Mouse (Mus musculus): ENCODE measurements at regions not wholly inside any gene's neighbourhood (a gene's known extent, or its start where the extent isn't known, plus 50 kb on each side); places are given as distances from the start of the nearest gene placed in this dataset.

- no peaks in the 10 kb centered on the region for H3K27me3 ChIP-seq (ENCODE audit: control insufficient read depth, insufficient read depth, low read length)
- DNase-seq (ENCODE audit: low spot score) (no peak), ATAC-seq (ENCODE audit: insufficient read depth, low read depth) (no peak)
- H3K4me3 ChIP-seq (ENCODE audit: low read depth, low read length), result no peak overlapping the region
- TF ChIP-seq CTCF (IDR thresholded peaks at IDR 0.05; ENCODE audit: low read depth), result no peak
- no peak for TF ChIP-seq EP300 (IDR thresholded peaks at IDR 0.05; ENCODE audit: low read depth)
- WGBS, result 82% methylated on average over 1 of the region's 1 CpGs
- peaks cover 49% of the 10 kb centered on the region for H3K4me1 ChIP-seq (ENCODE audit: control insufficient read depth, insufficient read depth)
- no peak overlapping the region for H3K27ac ChIP-seq (ENCODE audit: low read depth)
- H3K9me3 ChIP-seq (replicated peaks; ENCODE audit: control insufficient read depth, low read length), result no peaks in the 10 kb centered on the region
- no peak overlapping the region for H3K9ac ChIP-seq (replicated peaks; ENCODE audit: low read depth, low read length)
- H3K4me2 ChIP-seq (ENCODE audit: low read depth, low read length), result no peak overlapping the region
- no peaks in the 10 kb centered on the region for H3K36me3 ChIP-seq (replicated peaks; ENCODE audit: control insufficient read depth, insufficient read depth, low read length)
These were observed 85.2 kb upstream of the Mef2a start for GRCm38 (mm10) chr7:67457898-67458297.

GRCm38 (mm10) chr7:67456015-67456414 lies 83.4 kb upstream of the Mef2a start:
- H3K9ac ChIP-seq (replicated peaks; ENCODE audit: low read depth, low read length), result no peak overlapping the region
- DNase-seq (ENCODE audit: low spot score), result no peak
- H3K4me2 ChIP-seq (ENCODE audit: low read depth, low read length), result no peak overlapping the region
- no peaks in the 10 kb centered on the region for H3K9me3 ChIP-seq (replicated peaks; ENCODE audit: control insufficient read depth, low read length)
- H3K4me3 ChIP-seq (ENCODE audit: low read depth, low read length), result no peak overlapping the region
- ATAC-seq (ENCODE audit: insufficient read depth, low read depth), result no peak
- 90% methylated on average over 4 of the region's 4 CpGs for WGBS
- no peaks in the 10 kb centered on the region for H3K36me3 ChIP-seq (replicated peaks; ENCODE audit: control insufficient read depth, insufficient read depth, low read length)
- H3K4me1 ChIP-seq (ENCODE audit: control insufficient read depth, insufficient read depth), result peaks cover 34% of the 10 kb centered on the region
- H3K27me3 ChIP-seq (ENCODE audit: control insufficient read depth, insufficient read depth, low read length), result no peaks in the 10 kb centered on the region
- TF ChIP-seq CTCF (IDR thresholded peaks at IDR 0.05; ENCODE audit: low read depth), result no peak
- TF ChIP-seq EP300 (IDR thresholded peaks at IDR 0.05; ENCODE audit: low read depth), result no peak
- no peak overlapping the region for H3K27ac ChIP-seq (ENCODE audit: low read depth)

- no peak for TF ChIP-seq EP300 (IDR thresholded peaks at IDR 0.05; ENCODE audit: low read depth)
- no peak; the same call in 1 of the 2 replicates for TF ChIP-seq CTCF (IDR thresholded peaks at IDR 0.05; ENCODE audit: low read depth)
- Histone ChIP-seq H3K9ac (replicated peaks; ENCODE audit: low read depth, low read length) (no peak overlapping the region), H3K4me3 (ENCODE audit: low read depth, low read length) (no peak overlapping the region), H3K9me3 (replicated peaks; ENCODE audit: control insufficient read depth, low read length) (no peaks in the 10 kb centered on the region), H3K4me2 (ENCODE audit: low read depth, low read length) (no peak overlapping the region), H3K27me3 (ENCODE audit: control insufficient read depth, insufficient read depth, low read length) (no peaks in the 10 kb centered on the region), H3K4me1 (ENCODE audit: control insufficient read depth, insufficient read depth) (peaks cover 20% of the 10 kb centered on the region; the same call in 1 of the 2 replicates), H3K36me3 (replicated peaks; ENCODE audit: control insufficient read depth, insufficient read depth, low read length) (no peaks in the 10 kb centered on the region), H3K27ac (ENCODE audit: low read depth) (peak overlapping the region; percentile 27; the same call in 1 of the 2 replicates)
- no peak for ATAC-seq (ENCODE audit: insufficient read depth, low read depth)
- no peak for DNase-seq (ENCODE audit: low spot score)
- 51% methylated on average over 4 of the region's 4 CpGs for WGBS
These were observed 81.8 kb upstream of the Mef2a start for GRCm38 (mm10) chr7:67454458-67454857.

DNA sequence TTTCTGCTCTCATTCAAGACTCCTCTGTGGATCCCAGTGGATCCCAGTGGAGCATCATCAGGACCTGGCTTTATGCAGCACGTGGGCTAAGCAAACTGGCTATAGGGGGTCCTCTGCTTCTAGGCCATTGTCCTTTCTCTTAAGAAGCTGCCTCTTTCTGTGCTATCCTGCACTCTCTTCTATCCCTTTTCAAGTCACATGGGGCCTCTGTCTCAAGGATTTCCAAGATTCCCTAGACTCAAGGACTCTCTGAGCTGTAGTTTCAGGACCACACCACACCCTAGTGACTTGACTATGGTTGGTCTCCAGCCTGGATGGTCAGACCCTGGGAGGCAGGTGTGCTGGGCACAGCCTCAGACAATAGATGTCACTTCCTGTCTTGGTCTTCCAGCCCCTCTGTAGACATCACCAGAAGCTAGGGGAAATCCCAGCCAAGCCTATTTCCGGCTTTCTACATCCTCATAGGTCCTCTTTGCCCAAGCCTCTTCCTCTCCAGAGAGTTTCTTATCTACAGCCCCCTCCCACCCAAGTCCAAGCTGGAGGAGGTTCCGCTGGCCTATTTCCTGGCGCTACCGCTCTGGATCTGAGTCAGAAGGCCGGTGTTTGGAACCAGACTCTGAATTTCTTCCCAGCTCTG lies 78.6 kb upstream of the Mef2a start:
- ATAC-seq (ENCODE audit: insufficient read depth, low read depth), result peak; percentile 62
- Histone ChIP-seq H3K4me1 (ENCODE audit: control insufficient read depth, insufficient read depth) (peaks cover 22% of the 10 kb centered on the region), H3K4me3 (ENCODE audit: low read depth, low read length) (no peak overlapping the region), H3K9me3 (replicated peaks; ENCODE audit: control insufficient read depth, low read length) (no peaks in the 10 kb centered on the region), H3K4me2 (ENCODE audit: low read depth, low read length) (no peak overlapping the region), H3K36me3 (replicated peaks; ENCODE audit: control insufficient read depth, insufficient read depth, low read length) (no peaks in the 10 kb centered on the region), H3K9ac (replicated peaks; ENCODE audit: low read depth, low read length) (no peak overlapping the region), H3K27me3 (ENCODE audit: control insufficient read depth, insufficient read depth, low read length) (no peaks in the 10 kb centered on the region), H3K27ac (ENCODE audit: low read depth) (peak overlapping the region; percentile 61)
- WGBS, result 49% methylated on average over 6 of the region's 6 CpGs
- no peak for TF ChIP-seq CTCF (IDR thresholded peaks at IDR 0.05; ENCODE audit: low read depth)
- no peak for TF ChIP-seq EP300 (IDR thresholded peaks at IDR 0.05; ENCODE audit: low read depth)
- DNase-seq (ENCODE audit: low spot score), result no peak

DNA sequence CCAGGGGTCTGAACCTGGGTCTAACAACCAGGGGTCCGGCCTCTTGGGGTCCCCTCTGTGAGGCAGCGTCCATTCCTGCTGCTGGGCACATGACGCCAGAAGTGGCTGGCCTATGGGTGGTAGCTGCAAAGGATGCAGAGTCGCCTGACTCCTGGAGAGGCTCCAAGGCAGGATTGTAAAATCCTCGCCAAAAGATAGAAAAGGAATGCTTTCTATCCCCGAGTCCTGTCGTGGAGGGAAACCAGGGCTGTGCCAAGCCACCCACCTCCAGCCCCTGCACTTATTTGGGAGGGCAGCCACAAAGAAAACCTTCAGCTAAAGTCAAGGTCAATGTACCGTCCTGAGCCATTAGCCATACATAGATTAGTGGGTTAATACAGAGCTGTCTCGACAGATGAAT lies 73.9 kb upstream of the Mef2a start:
- no peak overlapping the region for H3K4me3 ChIP-seq (ENCODE audit: low read depth, low read length)
- peak overlapping the region; percentile 90 for H3K27ac ChIP-seq (ENCODE audit: low read depth)
- peaks cover 46% of the 10 kb centered on the region for H3K4me1 ChIP-seq (ENCODE audit: control insufficient read depth, insufficient read depth)
- DNase-seq (ENCODE audit: low spot score), result peak; percentile 91
- peak; percentile 89 for ATAC-seq (ENCODE audit: insufficient read depth, low read depth)
- no peak overlapping the region for H3K9ac ChIP-seq (replicated peaks; ENCODE audit: low read depth, low read length)
- no peak overlapping the region for H3K4me2 ChIP-seq (ENCODE audit: low read depth, low read length)
- H3K27me3 ChIP-seq (ENCODE audit: control insufficient read depth, insufficient read depth, low read length), result no peaks in the 10 kb centered on the region
- TF ChIP-seq EP300 (IDR thresholded peaks at IDR 0.05; ENCODE audit: low read depth), result peak; percentile 98
- TF ChIP-seq CTCF (IDR thresholded peaks at IDR 0.05; ENCODE audit: low read depth), result no peak
- no peaks in the 10 kb centered on the region for H3K9me3 ChIP-seq (replicated peaks; ENCODE audit: control insufficient read depth, low read length)
- WGBS, result 13% methylated on average over 9 of the region's 9 CpGs
- H3K36me3 ChIP-seq (replicated peaks; ENCODE audit: control insufficient read depth, insufficient read depth, low read length), result no peaks in the 10 kb centered on the region

All from heart, postnatal 0 days (tissue).